Mouse (Mus musculus) forebrain, postnatal 0 days (tissue): Measurements from ENCODE around the gene Tyk2. TPM values are rescaled to one million over a fixed set of nuclear protein-coding genes. Genes with fewer than 3 reads are reported as not detected.

Experiments
- ATAC-seq: fragments of 200-750 bp; cut with Nextera tagmentation; 2 replicates; pipeline ENCODE4 v1.8.0; 2017; ENCODE audit warnings: mild to moderate bottlenecking, moderate library complexity
- DNase-seq: peaks from one replicate; pipeline ENCODE4 v3.0.0-alpha.2; 2015
- H3K27ac ChIP-seq: fragments of 300-500 bp; sonication (generic); 2 replicates; pipeline ENCODE4 v1.5.1; 2014; ENCODE audit warnings: low read depth, mild to moderate bottlenecking, antibody characterized with exemption, low read length, moderate library complexity, mixed read lengths
- H3K27me3 ChIP-seq: fragments of 300-500 bp; sonication (generic); 2 replicates; pipeline ENCODE4 v1.6.1; 2014; ENCODE audit warnings: mild to moderate bottlenecking, low read length, mixed read lengths; ENCODE audit not compliant: insufficient read depth
- H3K36me3 ChIP-seq: fragments of 300-500 bp; sonication (generic); 2 replicates; pipeline ENCODE4 v1.6.1; 2014; ENCODE audit warnings: mild to moderate bottlenecking, moderate library complexity; ENCODE audit not compliant: insufficient read depth
- H3K4me1 ChIP-seq: fragments of 300-500 bp; sonication (generic); 2 replicates; pipeline ENCODE4 v1.6.1; 2014; ENCODE audit warnings: antibody characterized with exemption; ENCODE audit not compliant: insufficient read depth
- H3K4me2 ChIP-seq: fragments of 300-500 bp; sonication (generic); 2 replicates; pipeline ENCODE4 v1.6.1; 2014; ENCODE audit warnings: low read depth, mild to moderate bottlenecking, moderate library complexity
- H3K4me3 ChIP-seq: fragments of 300-500 bp; sonication (generic); 2 replicates; pipeline ENCODE4 v1.5.1; 2014; ENCODE audit warnings: low read depth, low read length, mixed read lengths
- H3K9ac ChIP-seq: fragments of 300-500 bp; sonication (generic); 2 replicates; pipeline ENCODE4 v1.6.1; 2014; ENCODE audit warnings: mild to moderate bottlenecking
- H3K9me3 ChIP-seq: fragments of 300-500 bp; sonication (generic); 2 replicates; pipeline ENCODE4 v1.6.1; 2016; ENCODE audit warnings: low read length
- CTCF ChIP-seq: sonication (generic); IDR thresholded peaks from 2 replicates; pipeline ENCODE4 v1.5.1; 2016; ENCODE audit warnings: antibody characterized with exemption, control low read depth, low read depth
- WGBS: fragments of 180-500 bp; shearing (Covaris S2); extraction: QIAGEN DNeasy Blood & Tissue Kit; methylation state at CpG from one replicate; pipeline ENCODE4 v1.1.7; 2014; 5-methylcytosine and 5-hydroxymethylcytosine counted together
- polyA plus RNA-seq: library from polyadenylated mRNA; unstranded; fragments of >200 nt; fragmentation: Nextera tagmentation; extraction: Ambion mirVana; gene quantifications from 2 replicates; pipeline ENCODE4 v1.2.1, GENCODE M21; 2015
- total RNA-seq: library from RNA; depleted of rRNA; stranded (reverse); fragments of >200 nt; gene quantifications from 2 replicates; pipeline ENCODE4 v1.2.3, GENCODE M21; 2014; rRNA removed

Tyk2 gene
- total RNA-seq: 9.4 and 11.0 TPM in 2 replicates
- polyA plus RNA-seq: 3.8 and 5.0 TPM in 2 replicates

- peak; percentile 96 for DNase-seq
- peak within 1 kb of the TSS; percentile 59 for H3K4me3 ChIP-seq
- no peaks in the 10 kb centered on the region for H3K9me3 ChIP-seq
- peaks cover 3% of the 10 kb centered on the region; the same call in 1 of the 2 replicates for H3K4me1 ChIP-seq
- peak; percentile 98 for ATAC-seq
- H3K4me2 ChIP-seq: peak within 1 kb of the TSS; percentile 68
- H3K9ac ChIP-seq: peak within 1 kb of the TSS; percentile 53
- no peak for TF ChIP-seq CTCF
- 6% methylated on average over 37 of the region's 37 CpGs for WGBS
- H3K36me3 ChIP-seq: peaks cover 7% of the 10 kb centered on the region
- no peaks in the 10 kb centered on the region for H3K27me3 ChIP-seq
- H3K27ac ChIP-seq: peak within 1 kb of the TSS; percentile 24; the same call in 1 of the 2 replicates
Measured at GRCm38 (mm10) chr9:21131059-21131956, at the start of gene Tyk2. TSS of gene Tyk2 (minus strand) at chr9:21131243.

DNA sequence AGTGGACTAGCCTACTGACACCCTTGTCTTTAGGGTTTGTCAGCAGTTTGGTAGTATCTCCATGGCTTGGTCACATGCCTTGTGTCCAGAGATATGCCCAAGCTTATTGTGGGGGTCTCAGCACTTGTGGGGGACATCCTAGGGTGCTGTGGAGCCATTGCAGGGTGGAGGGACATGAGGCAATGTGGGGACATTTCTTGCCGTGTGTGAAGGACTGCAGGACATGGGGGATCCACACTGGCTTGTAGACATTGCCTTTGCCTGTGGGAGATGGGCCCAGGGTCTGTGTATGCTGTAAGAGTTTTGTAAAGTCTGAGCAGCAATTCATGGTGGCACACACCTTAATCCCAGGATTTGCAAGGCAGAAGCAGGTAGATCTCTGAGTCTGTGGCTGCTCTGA, 49.8 kb upstream of the Tyk2 start:
- Histone ChIP-seq H3K9me3 (no peaks in the 10 kb centered on the region), H3K9ac (no peak overlapping the region), H3K4me1 (no peaks in the 10 kb centered on the region), H3K4me2 (no peak overlapping the region), H3K36me3 (no peaks in the 10 kb centered on the region), H3K27me3 (no peaks in the 10 kb centered on the region), H3K27ac (no peak overlapping the region), H3K4me3 (no peak overlapping the region)
- TF ChIP-seq CTCF: no peak
- ATAC-seq: no peak
- WGBS: 61% methylated on average over 1 of the region's 1 CpGs
- no peak for DNase-seq

GRCm38 (mm10) chr9:21180402-21180801, 49.4 kb upstream of the Tyk2 start:
- Histone ChIP-seq H3K9me3 (no peaks in the 10 kb centered on the region), H3K27me3 (no peaks in the 10 kb centered on the region), H3K9ac (no peak overlapping the region), H3K36me3 (no peaks in the 10 kb centered on the region), H3K4me1 (no peaks in the 10 kb centered on the region), H3K4me3 (no peak overlapping the region), H3K4me2 (no peak overlapping the region), H3K27ac (no peak overlapping the region)
- no peak for TF ChIP-seq CTCF
- ATAC-seq (no peak), DNase-seq (no peak)
- 73% methylated on average over 4 of the region's 4 CpGs for whole genome bisulfite sequencing

DNA sequence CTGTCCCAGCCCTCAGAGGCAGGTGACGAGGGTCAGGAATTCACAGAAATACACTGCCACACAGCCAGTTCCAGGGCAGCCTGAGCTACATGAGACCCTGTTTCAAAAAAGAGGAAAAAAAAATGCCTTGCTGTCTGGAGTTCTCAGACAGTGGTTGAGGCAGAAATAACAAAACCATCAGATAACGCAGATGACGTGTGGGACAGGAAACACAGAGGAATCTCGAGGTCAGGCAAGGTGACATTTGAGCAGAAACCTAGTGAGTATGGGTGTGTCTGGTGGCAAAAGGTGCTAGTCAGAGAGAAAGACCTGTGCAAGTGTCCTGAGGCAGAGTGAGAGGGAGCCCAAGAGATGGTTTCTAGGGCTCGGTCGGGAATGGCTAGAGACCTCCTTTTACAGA, 41.3 kb upstream of the Tyk2 start:
- H3K27me3 ChIP-seq: peaks cover 4% of the 10 kb centered on the region; the same call in 1 of the 2 replicates
- H3K9me3 ChIP-seq: no peaks in the 10 kb centered on the region
- H3K4me2 ChIP-seq: no peak overlapping the region
- H3K9ac ChIP-seq: no peak overlapping the region
- no peak for TF ChIP-seq CTCF
- H3K4me3 ChIP-seq: no peak overlapping the region
- 80% methylated on average over 6 of the region's 6 CpGs for WGBS
- H3K4me1 ChIP-seq: no peaks in the 10 kb centered on the region
- no peak overlapping the region for H3K27ac ChIP-seq
- ATAC-seq (no peak), DNase-seq (no peak)
- H3K36me3 ChIP-seq: no peaks in the 10 kb centered on the region

DNA sequence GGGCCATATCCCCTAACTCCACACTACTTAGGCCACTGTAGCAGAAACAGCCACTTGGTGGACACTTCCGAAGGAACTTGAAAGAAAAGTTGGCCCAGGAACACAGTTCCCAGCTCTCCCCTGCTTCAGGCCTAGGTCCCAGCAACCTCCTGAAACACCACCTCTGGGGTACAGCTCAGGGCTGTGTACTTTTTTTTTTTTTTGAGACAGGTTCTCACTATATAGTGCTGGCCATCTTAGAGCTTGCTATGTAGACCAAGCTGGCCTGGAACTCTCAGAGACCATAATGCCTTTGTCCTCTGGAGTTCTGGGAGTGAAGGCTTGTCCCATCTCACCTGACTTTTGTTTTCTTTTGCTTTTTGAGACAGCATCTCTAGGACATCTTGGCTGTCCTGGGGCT, 38.1 kb upstream of the Tyk2 start:
- no peak for ATAC-seq
- no peak for TF ChIP-seq CTCF
- 18% methylated on average over 1 of the region's 1 CpGs for WGBS
- no peaks in the 10 kb centered on the region; the same call in 1 of the 2 replicates for H3K4me1 ChIP-seq
- H3K9me3 ChIP-seq: no peaks in the 10 kb centered on the region
- H3K4me3 ChIP-seq: no peak overlapping the region
- H3K4me2 ChIP-seq: no peak overlapping the region
- no peak overlapping the region for H3K27ac ChIP-seq
- H3K27me3 ChIP-seq: peaks cover 15% of the 10 kb centered on the region
- no peak overlapping the region for H3K9ac ChIP-seq
- no peaks in the 10 kb centered on the region for H3K36me3 ChIP-seq
- no peak for DNase-seq

DNA sequence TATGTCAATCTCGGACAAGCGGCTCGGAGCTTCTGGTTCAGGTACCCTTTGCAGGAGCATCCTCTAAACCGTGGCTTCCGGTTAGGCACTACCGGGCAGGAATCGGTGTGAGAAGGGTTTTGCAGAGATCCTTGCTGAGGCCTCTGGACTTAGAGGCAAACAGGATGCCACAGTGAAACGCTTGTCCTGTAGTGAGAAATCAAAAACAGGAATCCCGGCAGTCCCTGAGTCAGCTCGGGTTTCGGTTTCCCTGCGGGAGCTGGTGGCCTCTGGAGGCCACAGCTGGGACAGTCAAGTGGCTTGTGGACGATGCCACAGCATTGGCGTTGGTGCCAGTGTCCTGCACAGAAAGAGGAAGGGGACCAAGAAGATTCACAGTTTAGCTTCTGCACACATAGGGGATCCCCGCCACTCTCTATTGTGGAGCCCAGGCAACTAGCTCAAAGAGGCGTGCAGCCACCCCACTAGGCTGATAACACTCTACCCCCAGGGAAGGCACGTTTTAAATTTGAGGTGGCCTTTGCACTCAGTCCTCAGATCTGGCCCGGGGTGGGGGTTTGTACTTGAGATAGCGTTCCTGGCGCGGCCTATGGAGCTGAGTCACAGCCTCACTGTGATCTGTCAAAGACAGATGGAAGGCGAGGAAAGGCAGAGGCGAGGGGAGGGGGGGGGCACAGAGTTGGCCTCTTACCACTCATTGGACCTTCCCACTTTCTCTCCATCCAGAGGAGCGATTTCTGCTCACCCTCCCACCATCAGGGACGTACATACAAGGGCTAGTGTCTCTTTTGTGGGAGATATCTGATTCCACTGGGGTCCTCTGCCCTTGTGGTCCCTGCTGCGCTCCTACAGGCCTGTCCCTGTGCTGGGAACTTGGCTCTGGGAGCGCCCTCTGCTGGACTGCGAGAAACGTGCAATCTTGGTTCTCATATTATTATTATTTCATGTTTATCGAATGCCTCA, 37.4 kb upstream of the Tyk2 start:
- Histone ChIP-seq H3K36me3 (no peaks in the 10 kb centered on the region), H3K4me3 (no peak overlapping the region), H3K9ac (no peak overlapping the region; the same call in 1 of the 2 replicates), H3K27me3 (peaks cover 21% of the 10 kb centered on the region), H3K27ac (0 out of 2 replicates have a peak overlapping the region, but pooled peaks have one; percentile 29), H3K4me2 (no peak overlapping the region), H3K9me3 (no peaks in the 10 kb centered on the region), H3K4me1 (no peaks in the 10 kb centered on the region; the same call in 1 of the 2 replicates)
- WGBS: 16% methylated on average over 30 of the region's 30 CpGs
- peak; percentile 88 for TF ChIP-seq CTCF
- ATAC-seq (no peak), DNase-seq (peak; percentile 74)
